Mouse (Mus musculus): ENCODE measurements around the gene Tbcel.

Tbcel gene

GRCm38 (mm10) chr9:42507709-42508108, at the start of gene Tbcel:
TSS of gene Tbcel (minus strand) at chr9:42507809.
- DNase-seq (ENCODE audit: low read depth, low spot score), result no peak

- DNase-seq (ENCODE audit: low read depth, low spot score), result no peak
Observed at GRCm38 (mm10) chr9:42555186-42555585, 47.6 kb upstream of the Tbcel start.

- peak; percentile 47 for DNase-seq (ENCODE audit: low read depth, low spot score)
Observed at GRCm38 (mm10) chr9:42550116-42550515, 42.5 kb upstream of the Tbcel start.

- no peak for DNase-seq (ENCODE audit: low read depth, low spot score)
Observed at GRCm38 (mm10) chr9:42548981-42549380, 41.4 kb upstream of the Tbcel start.

- no peak for DNase-seq (ENCODE audit: low read depth, low spot score)
Observed at GRCm38 (mm10) chr9:42544521-42544920, 36.9 kb upstream of the Tbcel start.

GRCm38 (mm10) chr9:42533491-42533890, 25.9 kb upstream of the Tbcel start:
- DNase-seq (ENCODE audit: low read depth, low spot score), result no peak

GRCm38 (mm10) chr9:42533041-42533440, 25.4 kb upstream of the Tbcel start:
- DNase-seq (ENCODE audit: low read depth, low spot score), result no peak

GRCm38 (mm10) chr9:42531951-42532350, 24.3 kb upstream of the Tbcel start:
- no peak for DNase-seq (ENCODE audit: low read depth, low spot score)

GRCm38 (mm10) chr9:42530221-42531152, 22.9 kb upstream of the Tbcel start:
- DNase-seq (ENCODE audit: low read depth, low spot score), result no peak

- no peak for DNase-seq (ENCODE audit: low read depth, low spot score)
Observed at GRCm38 (mm10) chr9:42520587-42521084, 13.0 kb upstream of the Tbcel start.

GRCm38 (mm10) chr9:42518163-42518562, 10.6 kb upstream of the Tbcel start:
- no peak for DNase-seq (ENCODE audit: low read depth, low spot score)

- no peak for DNase-seq (ENCODE audit: low read depth, low spot score)
Observed at GRCm38 (mm10) chr9:42513159-42513558, 5.5 kb upstream of the Tbcel start.

- DNase-seq (ENCODE audit: low read depth, low spot score), result no peak
Observed at GRCm38 (mm10) chr9:42512312-42512711, 4.7 kb upstream of the Tbcel start.

- no peak for DNase-seq (ENCODE audit: low read depth, low spot score)
Observed at GRCm38 (mm10) chr9:42508235-42508634, 626 bp upstream of the Tbcel start.

- no peak for DNase-seq (ENCODE audit: low read depth, low spot score)
Observed at GRCm38 (mm10) chr9:42507022-42507421, 587 bp downstream of the Tbcel start.

- no peak for DNase-seq (ENCODE audit: low read depth, low spot score)
Observed at GRCm38 (mm10) chr9:42504971-42505510, 2.6 kb downstream of the Tbcel start.

- DNase-seq (ENCODE audit: low read depth, low spot score), result no peak
Observed at GRCm38 (mm10) chr9:42504559-42504958, 3.0 kb downstream of the Tbcel start.

GRCm38 (mm10) chr9:42503709-42504108, 3.9 kb downstream of the Tbcel start:
- no peak for DNase-seq (ENCODE audit: low read depth, low spot score)

- no peak for DNase-seq (ENCODE audit: low read depth, low spot score)
Observed at GRCm38 (mm10) chr9:42496296-42496695, 11.3 kb downstream of the Tbcel start.

- no peak for DNase-seq (ENCODE audit: low read depth, low spot score)
Observed at GRCm38 (mm10) chr9:42491780-42492179, 15.8 kb downstream of the Tbcel start.

GRCm38 (mm10) chr9:42490589-42491382, 16.8 kb downstream of the Tbcel start:
- no peak for DNase-seq (ENCODE audit: low read depth, low spot score)

GRCm38 (mm10) chr9:42488071-42488470, 19.5 kb downstream of the Tbcel start:
- no peak for DNase-seq (ENCODE audit: low read depth, low spot score)

Measured in 3T3-L1 (cell line).